Mouse (Mus musculus): ENCODE results near the gene Gm42669.

DNA sequence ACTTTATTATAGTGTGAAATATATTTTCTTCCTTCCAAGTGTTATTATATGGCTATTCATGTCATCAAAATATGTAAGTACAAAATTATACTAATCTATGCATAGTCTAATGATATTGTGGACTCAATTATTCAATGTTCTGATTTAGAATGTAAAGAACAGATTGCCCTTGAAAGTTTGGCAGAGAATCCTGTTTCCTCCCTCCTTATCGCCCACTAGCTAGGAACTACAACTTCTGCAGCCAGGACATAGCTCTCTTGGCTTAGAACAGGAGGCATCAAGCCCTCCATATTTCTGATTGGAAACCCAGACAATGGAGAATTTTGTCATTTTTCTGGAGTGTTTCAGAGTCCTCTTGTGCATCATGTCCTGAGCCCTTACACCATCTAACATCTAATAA, 6.7 kb upstream of the Gm42669 start:
- no peak for TF ChIP-seq CTCF (IDR thresholded peaks at IDR 0.05)
- no peak for TF ChIP-seq EP300 (IDR thresholded peaks at IDR 0.05)
